Mouse (Mus musculus) MEL (cell line): ENCODE results near the gene Cntn1. TPM values are rescaled to one million over a fixed set of nuclear protein-coding genes. Genes with fewer than 3 reads are reported as not detected.

ENCODE experiments used
- DNase-seq: peaks from one replicate; pipeline ENCODE4 v3.0.0; 2011; ENCODE audit warnings: low read depth, low spot score
- H3K27ac ChIP-seq: 2 replicates; pipeline ENCODE4 v1.5.1; 2012; ENCODE audit warnings: low read depth, mild to moderate bottlenecking, control low read depth, low read length, moderate library complexity; ENCODE audit not compliant: control insufficient read depth
- H3K27me3 ChIP-seq, 2 experiments: fragments of 150-350 bp in 1 of 2; sonication (generic) in 1 of 2; 2 replicates each; pipeline ENCODE4 v1.6.1; 2012; ENCODE audit warnings: low read length in 2 of 2, mild to moderate bottlenecking in 2 of 2, improper control_type of control experiment in 1 of 2, moderate library complexity in 1 of 2; ENCODE audit not compliant: insufficient read depth in 2 of 2, control insufficient read depth in 1 of 2
- H3K36me3 ChIP-seq, 2 experiments: 2 replicates each; pipeline ENCODE4 v1.6.1; 2012 to 2014; ENCODE audit warnings: low read length in 2 of 2, improper control_type of control experiment in 1 of 2, inconsistent platforms in 1 of 2, mild to moderate bottlenecking in 1 of 2; ENCODE audit not compliant: insufficient read depth in 2 of 2, control insufficient read depth in 1 of 2
- H3K4me1 ChIP-seq, 2 experiments: fragments of 150-350 bp in 1 of 2; sonication (generic) in 1 of 2; 2 replicates each; pipeline ENCODE4 v1.6.1; 2012; ENCODE audit warnings: low read length in 2 of 2, improper control_type of control experiment in 1 of 2, mild to moderate bottlenecking in 1 of 2; ENCODE audit not compliant: insufficient read depth in 2 of 2, control insufficient read depth in 1 of 2
- H3K4me3 ChIP-seq, 2 experiments: fragments of 150-350 bp in 1 of 2; sonication (generic) in 1 of 2; 2 replicates each; pipeline ENCODE4 v1.5.1; 2012; ENCODE audit warnings: low read depth in 2 of 2, low read length in 2 of 2, mild to moderate bottlenecking in 2 of 2, moderate library complexity in 2 of 2, control low read depth in 1 of 2, improper control_type of control experiment in 1 of 2; ENCODE audit not compliant: control insufficient read depth in 1 of 2, insufficient read depth in 1 of 2
- H3K79me2 ChIP-seq: 2 replicates; pipeline ENCODE4 v1.6.1; 2012; ENCODE audit warnings: mild to moderate bottlenecking, low read length, moderate library complexity; ENCODE audit not compliant: control insufficient read depth, poor library complexity, insufficient read depth
- H3K9ac ChIP-seq: 2 replicates; pipeline ENCODE4 v1.6.1; 2012; ENCODE audit warnings: low read depth, mild to moderate bottlenecking, control low read depth, low read length, moderate library complexity; ENCODE audit not compliant: control insufficient read depth, poor library complexity, severe bottlenecking
- H3K9me3 ChIP-seq: fragments of 150-350 bp; sonication (generic); replicated peaks from 2 replicates; pipeline ENCODE4 v1.6.1; 2012; ENCODE audit warnings: mild to moderate bottlenecking, low read length, improper control_type of control experiment, moderate library complexity; ENCODE audit not compliant: insufficient read depth
- BHLHE40 ChIP-seq: IDR thresholded peaks from 2 replicates; pipeline ENCODE4 v1.6.1; 2012; ENCODE audit warnings: low read depth, mild to moderate bottlenecking, inconsistent platforms, low read length, improper control_type of control experiment, borderline replicate concordance
- CHD1 ChIP-seq: IDR thresholded peaks from 2 replicates; pipeline ENCODE4 v1.6.1; 2012; ENCODE audit warnings: low read depth, mild to moderate bottlenecking, inconsistent platforms, low read length, improper control_type of control experiment
- ETS1 ChIP-seq: IDR thresholded peaks from 2 replicates; pipeline ENCODE4 v1.6.1; 2012; ENCODE audit warnings: low read depth, mild to moderate bottlenecking, inconsistent platforms, low read length, improper control_type of control experiment, moderate library complexity
- GATA1 ChIP-seq: IDR thresholded peaks from 2 replicates; pipeline ENCODE4 v1.6.1; 2011; ENCODE audit warnings: low read depth, low read length, improper control_type of control experiment
- JUND ChIP-seq: IDR thresholded peaks from 2 replicates; pipeline ENCODE4 v1.6.1; 2011; ENCODE audit warnings: low read depth, mild to moderate bottlenecking, improper control_type of control experiment, low read length
- MAX ChIP-seq: IDR thresholded peaks from 2 replicates; pipeline ENCODE4 v1.6.1; 2011; ENCODE audit warnings: low read length, improper control_type of control experiment
- MXI1 ChIP-seq: IDR thresholded peaks from 2 replicates; pipeline ENCODE4 v1.6.1; 2011; ENCODE audit warnings: mild to moderate bottlenecking, low read depth, low read length, improper control_type of control experiment
- NELFE ChIP-seq: IDR thresholded peaks from 2 replicates; pipeline ENCODE4 v1.6.1; 2011; ENCODE audit warnings: low read depth, low read length, improper control_type of control experiment
- NRF1 ChIP-seq: IDR thresholded peaks from 2 replicates; pipeline ENCODE4 v1.6.1; 2014; ENCODE audit warnings: low read depth, mild to moderate bottlenecking, inconsistent platforms, low read length, improper control_type of control experiment, moderate library complexity; ENCODE audit not compliant: poor library complexity, insufficient read depth, severe bottlenecking
- POLR2AphosphoS2 ChIP-seq: IDR thresholded peaks from 2 replicates; pipeline ENCODE4 v1.6.1; 2011; ENCODE audit warnings: low read length, improper control_type of control experiment
- POLR2AphosphoS5 ChIP-seq: IDR thresholded peaks from 2 replicates; pipeline ENCODE4 v1.6.1; 2012; ENCODE audit warnings: low read depth, borderline replicate concordance, mild to moderate bottlenecking, inconsistent platforms, low read length, moderate library complexity, mixed read lengths
- RCOR1 ChIP-seq: IDR thresholded peaks from 2 replicates; pipeline ENCODE4 v1.6.1; 2012; ENCODE audit warnings: low read depth, mild to moderate bottlenecking, inconsistent platforms, low read length, improper control_type of control experiment
- SIN3A ChIP-seq: IDR thresholded peaks from 2 replicates; pipeline ENCODE4 v1.6.1; 2012; ENCODE audit warnings: low read length, improper control_type of control experiment, inconsistent platforms
- TAL1 ChIP-seq: IDR thresholded peaks from 2 replicates; pipeline ENCODE4 v1.6.1; 2012; ENCODE audit warnings: mild to moderate bottlenecking, inconsistent platforms, low read length, moderate library complexity, mixed read lengths
- TCF12 ChIP-seq: IDR thresholded peaks from 2 replicates; pipeline ENCODE4 v1.6.1; 2014; ENCODE audit warnings: low read depth, mild to moderate bottlenecking, inconsistent platforms, low read length, improper control_type of control experiment, moderate library complexity
- UBTF ChIP-seq: IDR thresholded peaks from 2 replicates; pipeline ENCODE4 v1.6.1; 2012; ENCODE audit warnings: low read depth, mild to moderate bottlenecking, inconsistent platforms, low read length, improper control_type of control experiment, moderate library complexity, borderline replicate concordance; ENCODE audit not compliant: insufficient read depth
- USF1 ChIP-seq: IDR thresholded peaks from 2 replicates; pipeline ENCODE4 v1.6.1; 2014; ENCODE audit warnings: low read depth, mild to moderate bottlenecking, inconsistent platforms, low read length, improper control_type of control experiment, moderate library complexity
- ZKSCAN1 ChIP-seq: IDR thresholded peaks from 2 replicates; pipeline ENCODE4 v1.6.1; 2012; ENCODE audit warnings: low read depth, mild to moderate bottlenecking, inconsistent platforms, low read length, improper control_type of control experiment, moderate library complexity
- ZMIZ1 ChIP-seq: IDR thresholded peaks from 2 replicates; pipeline ENCODE4 v1.6.1; 2012; ENCODE audit warnings: low read depth, mild to moderate bottlenecking, inconsistent platforms, low read length, improper control_type of control experiment, moderate library complexity
- ZNF384 ChIP-seq: IDR thresholded peaks from 2 replicates; pipeline ENCODE4 v1.6.1; 2012; ENCODE audit warnings: low read depth, mild to moderate bottlenecking, inconsistent platforms, low read length, improper control_type of control experiment
- polyA plus RNA-seq, 2 experiments: library from polyadenylated mRNA; stranded (reverse) in 1 of 2; unstranded in 1 of 2; fragments of >175 nt in 1 of 2; fragments of >200 nt in 1 of 2; gene quantifications; 2 replicates each; pipeline versions ENCODE4 v1.2.1 to v1.2.4; 2012; ENCODE audit warnings: low replicate concordance in 2 of 2, low read depth in 1 of 2; ENCODE audit not compliant: insufficient read length in 2 of 2, insufficient read depth in 1 of 2, missing spikeins in 1 of 2
- total RNA-seq: library from RNA; depleted of rRNA; stranded (reverse); fragments of 300-350 nt; gene quantifications from 2 replicates; pipeline ENCODE4 v1.2.3, GENCODE M21; 2012

The Cntn1 gene
- total and polyA plus RNA-seq, 3 experiments = not detected

DNA sequence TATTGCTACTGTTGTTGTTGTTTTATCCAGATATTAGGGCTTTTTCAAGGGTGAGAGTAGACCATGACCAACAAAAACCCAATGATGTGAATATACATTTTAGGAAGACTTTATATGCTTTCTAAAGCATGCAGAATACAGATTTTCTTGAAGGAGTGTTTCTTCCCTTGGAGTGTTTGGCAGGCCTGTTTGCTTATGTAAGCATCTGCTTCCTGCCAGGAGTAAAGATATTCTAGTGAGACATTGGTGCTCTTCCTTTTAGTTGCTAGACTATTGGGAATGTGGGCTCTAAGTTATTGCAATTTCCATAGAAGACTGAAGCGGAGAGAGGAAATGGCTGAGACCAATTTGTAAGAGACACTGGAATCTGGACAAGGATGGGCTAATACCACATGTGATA is 158.8 kb downstream of the Cntn1 start:
- DNase-seq = no peak
- Histone ChIP-seq H3K27me3 (no peaks in the 10 kb centered on the region), H3K9me3 (no peaks in the 10 kb centered on the region), H3K4me1 (no peaks in the 10 kb centered on the region), H3K4me3 (no peak overlapping the region), H3K79me2 (no peaks in the 10 kb centered on the region), H3K27ac (no peak overlapping the region), H3K36me3 (no peaks in the 10 kb centered on the region), H3K9ac (no peak overlapping the region)
- no peak for TF ChIP-seq MXI1
- no peak for TF ChIP-seq RCOR1
- no peak for TF ChIP-seq POLR2AphosphoS2
- TF ChIP-seq JUND = no peak
- no peak for TF ChIP-seq SIN3A
- TF ChIP-seq USF1 = no peak
- no peak for TF ChIP-seq MAX
- TF ChIP-seq GATA1 = no peak
- TF ChIP-seq UBTF = no peak
- no peak for TF ChIP-seq ZMIZ1
- no peak for TF ChIP-seq ZKSCAN1
- TF ChIP-seq NRF1 = no peak
- TF ChIP-seq ZNF384 = no peak
- no peak for TF ChIP-seq CHD1
- no peak for TF ChIP-seq NELFE
- TF ChIP-seq BHLHE40 = no peak

DNA sequence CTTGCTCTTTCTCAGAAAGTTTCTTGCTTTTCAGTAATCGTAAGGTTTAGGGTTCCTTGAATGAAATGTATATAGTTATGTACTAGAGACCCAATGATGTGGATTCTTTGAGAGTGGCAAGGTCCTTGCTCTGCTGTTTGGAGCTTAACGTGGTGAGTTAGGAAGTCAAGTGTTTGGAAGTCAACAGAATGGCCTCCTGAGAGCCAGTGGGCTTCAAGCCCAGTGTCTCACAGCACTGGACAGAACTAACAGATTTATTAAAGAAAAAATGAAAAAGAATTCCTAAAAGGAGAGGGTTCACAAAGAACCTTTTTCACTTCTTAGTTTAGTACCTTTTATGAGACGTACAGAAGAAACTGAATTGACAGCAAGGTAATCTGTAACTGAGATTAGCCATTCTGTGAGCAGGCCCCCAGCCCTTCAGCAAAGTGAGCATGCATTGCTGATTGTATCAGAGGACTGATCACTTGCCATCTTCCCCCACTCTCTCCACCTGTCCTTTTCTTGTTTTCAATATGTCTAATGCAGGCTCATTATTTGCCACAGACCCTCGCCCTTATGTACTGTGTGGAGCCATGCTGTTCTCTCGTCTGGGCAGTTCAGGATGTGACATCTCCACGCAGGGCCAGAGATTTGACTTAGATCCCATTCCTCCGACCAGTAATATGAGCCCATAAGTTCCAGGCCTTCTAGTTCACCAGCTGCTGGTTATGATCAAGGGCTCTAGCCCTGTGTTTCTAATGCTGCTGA is 159.7 kb downstream of the Cntn1 start:
- Histone ChIP-seq H3K36me3 (no peaks in the 10 kb centered on the region), H3K9me3 (no peaks in the 10 kb centered on the region), H3K4me1 (no peaks in the 10 kb centered on the region), H3K27me3 (no peaks in the 10 kb centered on the region)
- no peak for DNase-seq
- TF ChIP-seq POLR2AphosphoS5 (no peak), TAL1 (no peak), MXI1 (no peak), ETS1 (no peak), TCF12 (no peak)
- TF ChIP-seq, all 39 proteins: peak for 0
- Histone ChIP-seq H3K4me3 (no peak overlapping the region), H3K79me2 (no peaks in the 10 kb centered on the region), H3K27ac (no peak overlapping the region), H3K9ac (no peak overlapping the region)
